Mouse (Mus musculus) intestine, embryonic 14.5 days (tissue): ENCODE data around the gene Plaur. TPM values are rescaled to one million over a fixed set of nuclear protein-coding genes. Genes with fewer than 3 reads are reported as not detected.
"Not testable (repeated sequence)": the region's sequence is repeated elsewhere in the genome, so short reads cannot be mapped to it uniquely, and the experiment has no call there.

ENCODE experiments used
- ATAC-seq: fragments of 200-750 bp; cut with Nextera tagmentation; replicated peaks from 2 replicates; pipeline ENCODE4 v1.8.0; 2017; ENCODE audit warnings: low read depth, moderate number of reproducible peaks, moderate TSS enrichment, moderate library complexity; ENCODE audit not compliant: low FRiP score, low TSS enrichment
- DNase-seq: peaks from one replicate; pipeline ENCODE4 v3.0.0-alpha.2; 2018; ENCODE audit warnings: low spot score
- H3K27ac ChIP-seq: fragments of 300-500 bp; sonication (generic); 2 replicates; pipeline ENCODE4 v1.5.1; 2014; ENCODE audit warnings: low read depth, mild to moderate bottlenecking, control low read depth
- H3K27me3 ChIP-seq: fragments of 300-500 bp; sonication (generic); replicated peaks from 2 replicates; pipeline ENCODE4 v1.6.1; 2014; ENCODE audit warnings: low read length, control low read depth; ENCODE audit not compliant: control insufficient read depth, insufficient read depth
- H3K36me3 ChIP-seq: fragments of 300-500 bp; sonication (generic); 2 replicates; pipeline ENCODE4 v1.6.1; 2014; ENCODE audit warnings: low read length, control low read depth; ENCODE audit not compliant: control insufficient read depth, insufficient read depth
- H3K4me1 ChIP-seq: fragments of 300-500 bp; sonication (generic); replicated peaks from 2 replicates; pipeline ENCODE4 v1.6.1; 2014; ENCODE audit warnings: low read length, control low read depth, mixed read lengths; ENCODE audit not compliant: control insufficient read depth, insufficient read depth
- H3K4me2 ChIP-seq: fragments of 300-500 bp; sonication (generic); 2 replicates; pipeline ENCODE4 v1.6.1; 2014; ENCODE audit warnings: low read length
- H3K4me3 ChIP-seq: fragments of 300-500 bp; sonication (generic); 2 replicates; pipeline ENCODE4 v1.5.1; 2014; ENCODE audit warnings: low read depth, low read length, control low read depth, mixed read lengths
- H3K9ac ChIP-seq: fragments of 300-500 bp; sonication (generic); 2 replicates; pipeline ENCODE4 v1.6.1; 2014; ENCODE audit warnings: mild to moderate bottlenecking, low read length
- H3K9me3 ChIP-seq: fragments of 300-500 bp; sonication (generic); 2 replicates; pipeline ENCODE4 v1.6.1; 2016; ENCODE audit warnings: low read length, control low read depth; ENCODE audit not compliant: control insufficient read depth
- WGBS: fragments of 180-500 bp; shearing (Covaris S2); extraction: QIAGEN DNeasy Blood & Tissue Kit; methylation state at CpG from one replicate; pipeline ENCODE4 v1.1.7; 2014; 5-methylcytosine and 5-hydroxymethylcytosine counted together
- polyA plus RNA-seq: library from polyadenylated mRNA; unstranded; fragments of >200 nt; fragmentation: Nextera tagmentation; extraction: Ambion mirVana; gene quantifications from 2 replicates; pipeline ENCODE4 v1.2.1, GENCODE M21; 2014

Plaur gene
- polyA plus RNA-seq, 1 experiment from 2014 or later = 10.0 TPM

- Histone ChIP-seq H3K27ac (no peak overlapping the region), H3K4me2 (peak overlapping the region; percentile 59), H3K9ac (no peak overlapping the region), H3K36me3 (no peaks in the 10 kb centered on the region), H3K9me3 (peaks cover 3% of the 10 kb centered on the region; the same call in 1 of the 2 replicates), H3K4me3 (peak overlapping the region; percentile 76; the same call in 1 of the 2 replicates), H3K27me3 (peaks cover 11% of the 10 kb centered on the region), H3K4me1 (peaks cover 16% of the 10 kb centered on the region)
- DNase-seq (no peak), ATAC-seq (no peak)
- 24% methylated on average over 15 of the region's 15 CpGs for WGBS
Measured at GRCm38 (mm10) chr7:24505447-24506064, 43.3 kb downstream of the Plaur start.

GRCm38 (mm10) chr7:24506065-24506459, 43.8 kb downstream of the Plaur start:
- H3K27me3 ChIP-seq = peaks cover 7% of the 10 kb centered on the region
- ATAC-seq = no peak

GRCm38 (mm10) chr7:24506476-24506837, 44.2 kb downstream of the Plaur start:
- 0% methylated on average over 12 of the region's 12 CpGs for WGBS
- Histone ChIP-seq H3K4me3 (peak overlapping the region; percentile 76), H3K4me2 (peak overlapping the region; percentile 59), H3K9me3 (no peaks in the 10 kb centered on the region), H3K36me3 (no peaks in the 10 kb centered on the region), H3K27me3 (peaks cover 3% of the 10 kb centered on the region), H3K9ac (peak overlapping the region; percentile 97), H3K4me1 (peaks cover 16% of the 10 kb centered on the region), H3K27ac (peak overlapping the region; percentile 100)
- DNase-seq (no peak), ATAC-seq (no peak; the same call in 1 of the 2 replicates)

More at GRCm38 (mm10) chr7:24506065-24506459, 43.8 kb downstream of the Plaur start:
- 15% methylated on average over 3 of the region's 3 CpGs for WGBS
- Histone ChIP-seq H3K9ac (peak overlapping the region; percentile 97; the same call in 1 of the 2 replicates), H3K9me3 (no peaks in the 10 kb centered on the region), H3K36me3 (no peaks in the 10 kb centered on the region), H3K27ac (peak overlapping the region; percentile 100; the same call in 1 of the 2 replicates), H3K4me3 (peak overlapping the region; percentile 76), H3K4me1 (peaks cover 16% of the 10 kb centered on the region), H3K4me2 (peak overlapping the region; percentile 59)
- DNase-seq = no peak

GRCm38 (mm10) chr7:24506838-24507725, 44.8 kb downstream of the Plaur start, which contains the start of gene Zfp428:
Zfp428 (plus strand) TSS chr7:24507006.
- Histone ChIP-seq H3K9me3 (no peaks in the 10 kb centered on the region), H3K9ac (peak within 1 kb of the TSS; percentile 97), H3K4me1 (peaks cover 16% of the 10 kb centered on the region), H3K27ac (peak within 1 kb of the TSS; percentile 100), H3K27me3 (no peaks in the 10 kb centered on the region; the same call in 1 of the 2 replicates), H3K36me3 (0 out of 2 replicates have a peak, but pooled peaks cover 2% of the 10 kb centered on the region), H3K4me2 (peak within 1 kb of the TSS; percentile 59), H3K4me3 (peak within 1 kb of the TSS; percentile 76)
- DNase-seq (peak; percentile 92), ATAC-seq (peak; percentile 89)
- under 1% methylated on average over 80 of the region's 84 CpGs for WGBS

GRCm38 (mm10) chr7:24507726-24508114, 45.4 kb downstream of the Plaur start:
- under 1% methylated on average over 20 of the region's 20 CpGs for WGBS
- no peaks in the 10 kb centered on the region for H3K9me3 ChIP-seq
- DNase-seq = no peak

GRCm38 (mm10) chr7:24512355-24512754, 50.1 kb downstream of the Plaur start, which contains the start of gene AC161166.1:
AC161166.1 (minus strand) TSS chr7:24512455.
- DNase-seq (no peak), ATAC-seq (no peak)
- no peaks in the 10 kb centered on the region for H3K27me3 ChIP-seq
- no peak within 1 kb of the TSS for H3K4me2 ChIP-seq
- H3K9me3 ChIP-seq = no peaks in the 10 kb centered on the region
- H3K4me1 ChIP-seq = no peaks in the 10 kb centered on the region; the same call in 1 of the 2 replicates
- no peak within 1 kb of the TSS for H3K9ac ChIP-seq
- peaks cover 13% of the 10 kb centered on the region; the same call in 1 of the 2 replicates for H3K36me3 ChIP-seq
- H3K4me3 ChIP-seq = no peak within 1 kb of the TSS
- WGBS = 92% methylated on average over 7 of the region's 7 CpGs
- H3K27ac ChIP-seq = no peak within 1 kb of the TSS

More at GRCm38 (mm10) chr7:24507726-24508114, 45.4 kb downstream of the Plaur start:
- H3K4me1 ChIP-seq = peaks cover 16% of the 10 kb centered on the region
- H3K9ac ChIP-seq = peak overlapping the region; percentile 97
- peak overlapping the region; percentile 59 for H3K4me2 ChIP-seq
- H3K36me3 ChIP-seq = 0 out of 2 replicates have a peak, but pooled peaks cover 7% of the 10 kb centered on the region
- H3K4me3 ChIP-seq = peak overlapping the region; percentile 76
- H3K27ac ChIP-seq = peak overlapping the region; percentile 100
- 0 out of 2 replicates have a peak, but pooled peaks have one; percentile 0 for ATAC-seq
- H3K27me3 ChIP-seq = no peaks in the 10 kb centered on the region

- not testable (repeated sequence) for H3K4me1 ChIP-seq, H3K9me3 ChIP-seq, ATAC-seq, H3K9ac ChIP-seq, H3K27me3 ChIP-seq, H3K27ac ChIP-seq, H3K4me3 ChIP-seq, DNase-seq, H3K4me2 ChIP-seq
- H3K36me3 ChIP-seq = peaks cover 13% of the 10 kb centered on the region; the same call in 1 of the 2 replicates
- 69% methylated on average over 8 of the region's 8 CpGs for WGBS
Measured at GRCm38 (mm10) chr7:24516319-24516718, 54.0 kb downstream of the Plaur start.

GRCm38 (mm10) chr7:24517077-24517476, 54.8 kb downstream of the Plaur start:
- Histone ChIP-seq H3K9me3 (no peaks in the 10 kb centered on the region), H3K4me3 (no peak overlapping the region), H3K36me3 (peaks cover 11% of the 10 kb centered on the region; the same call in 1 of the 2 replicates), H3K27ac (no peak overlapping the region), H3K27me3 (no peaks in the 10 kb centered on the region), H3K4me2 (no peak overlapping the region), H3K4me1 (no peaks in the 10 kb centered on the region), H3K9ac (no peak overlapping the region)
- 59% methylated on average over 5 of the region's 5 CpGs for WGBS
- no peak for ATAC-seq
- no peak for DNase-seq
